Mouse (Mus musculus) thymus, postnatal 14 days (tissue): ENCODE results near the gene Atl2.

ENCODE experiments used
- DNase-seq: peaks from one replicate; pipeline ENCODE4 v3.0.0; 2021

The Atl2 gene

DNA sequence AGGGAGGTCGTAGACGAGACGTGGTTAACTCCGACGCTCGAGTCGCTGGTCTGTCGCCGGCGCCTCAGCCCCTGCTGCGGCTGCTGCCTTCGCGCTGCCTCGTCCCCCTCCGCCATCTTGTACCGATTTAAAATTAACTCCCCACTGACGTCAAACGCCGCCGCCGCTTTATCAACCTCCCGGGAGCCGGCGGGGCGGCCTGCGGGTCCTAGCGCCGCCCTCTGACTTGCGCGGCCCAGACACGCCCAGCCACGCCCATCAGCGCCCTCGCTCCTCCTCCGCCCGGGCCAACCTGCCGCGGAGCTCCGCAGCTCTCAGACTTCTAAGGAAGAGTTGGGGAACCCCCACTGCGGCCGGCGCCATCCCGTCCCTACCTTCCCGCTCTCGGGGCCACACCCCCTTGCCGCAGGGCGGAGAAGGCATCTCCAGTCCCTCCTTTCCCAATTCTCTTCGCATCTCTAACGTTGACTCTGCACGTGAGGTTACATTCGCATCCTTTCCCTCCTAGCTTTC, at the start of gene Atl2:
Gene Atl2, minus strand, starts transcription at position 213 of the 513 bp plus-strand sequence.
- DNase-seq, result peak; percentile 99

DNA sequence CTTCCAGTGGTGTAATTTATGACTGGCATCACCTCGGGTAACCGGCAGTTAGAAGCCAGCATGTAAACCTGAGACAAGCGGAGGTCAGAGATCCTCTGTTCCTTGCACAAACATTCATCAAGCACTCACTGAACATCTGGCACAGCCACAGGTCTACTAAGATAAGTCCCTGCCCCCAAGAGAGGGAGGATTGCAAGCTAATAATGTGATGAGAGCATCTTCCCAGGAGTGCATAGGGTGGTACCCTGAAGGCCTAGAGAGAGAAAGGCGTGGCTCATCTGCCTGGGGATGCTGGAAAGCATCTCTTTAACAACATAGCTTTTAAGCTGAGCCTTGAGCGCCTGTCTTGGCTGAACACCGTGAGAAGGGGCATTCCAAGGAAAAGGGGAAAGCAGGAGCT, 48.9 kb upstream of the Atl2 start:
- no peak for DNase-seq

DNA sequence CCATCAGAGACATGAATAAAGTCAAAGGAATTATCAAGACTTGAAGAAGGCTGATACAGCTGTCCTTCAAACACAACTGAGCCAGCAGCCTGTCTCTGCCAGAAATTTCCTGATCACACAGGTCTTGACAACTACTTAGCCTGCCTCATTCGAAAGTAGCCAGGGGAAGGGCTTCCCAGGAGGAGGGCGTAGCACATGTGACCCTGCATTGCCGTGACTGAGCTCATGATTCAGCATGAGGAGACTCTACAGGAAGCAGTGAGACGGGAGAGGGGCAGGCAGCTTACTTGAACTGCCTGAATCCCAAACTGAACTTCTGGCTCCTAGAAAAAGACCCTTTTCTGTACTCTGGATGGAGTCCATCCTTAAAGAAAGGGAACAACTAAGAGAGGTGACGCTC, 46.5 kb upstream of the Atl2 start:
- no peak for DNase-seq

DNA sequence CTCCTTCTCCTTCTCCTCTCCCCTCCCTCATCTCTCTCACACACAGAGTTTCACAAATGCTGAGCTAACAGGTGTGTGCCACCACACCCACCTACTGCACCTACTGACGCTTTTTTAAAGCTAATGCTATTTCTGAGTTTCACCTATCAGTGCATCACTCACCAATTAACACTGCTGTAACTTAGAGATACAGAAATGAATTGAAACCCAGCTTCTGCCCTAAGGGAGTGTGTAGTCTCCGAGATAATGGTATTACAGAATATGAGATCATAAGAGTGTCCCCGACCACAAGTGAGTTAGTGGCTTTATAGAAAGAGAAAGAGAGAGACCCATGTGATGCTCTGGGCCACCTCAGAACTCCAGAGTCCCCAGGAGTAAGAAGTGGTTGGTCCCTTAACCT, 43.2 kb upstream of the Atl2 start:
- no peak for DNase-seq

DNA sequence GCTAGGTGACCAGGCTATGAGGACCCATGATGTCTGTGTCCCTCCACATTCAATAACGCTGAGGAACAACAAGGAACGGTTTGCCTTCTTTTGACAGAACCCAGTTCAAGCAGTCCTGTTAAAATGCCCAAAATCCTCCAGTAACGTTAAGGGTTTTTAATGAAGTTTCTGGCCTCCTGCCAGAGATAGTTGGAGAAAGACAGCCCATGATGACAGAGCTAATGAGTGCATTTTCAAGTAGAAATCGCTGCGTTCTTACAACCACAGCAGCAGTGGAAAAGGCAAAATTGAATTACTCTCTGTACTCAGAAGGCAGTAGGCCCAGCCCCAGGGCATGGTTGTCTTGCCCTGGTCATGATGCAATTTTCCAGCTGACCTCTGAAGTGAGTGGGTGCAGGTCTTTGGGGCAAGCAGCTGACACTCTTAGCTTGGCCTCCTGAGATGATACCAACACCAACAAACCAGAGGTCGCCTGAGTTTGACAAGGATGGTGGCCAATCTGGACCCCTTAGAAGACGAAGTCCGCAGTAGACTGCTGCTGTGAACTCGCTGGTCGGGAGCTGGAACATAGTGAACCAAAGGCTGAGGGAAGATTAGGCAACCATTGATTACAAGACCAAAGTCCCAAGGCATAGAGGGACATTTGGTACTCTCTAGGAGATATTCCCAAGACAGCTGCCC, 42.1 kb upstream of the Atl2 start:
- DNase-seq, result no peak

DNA sequence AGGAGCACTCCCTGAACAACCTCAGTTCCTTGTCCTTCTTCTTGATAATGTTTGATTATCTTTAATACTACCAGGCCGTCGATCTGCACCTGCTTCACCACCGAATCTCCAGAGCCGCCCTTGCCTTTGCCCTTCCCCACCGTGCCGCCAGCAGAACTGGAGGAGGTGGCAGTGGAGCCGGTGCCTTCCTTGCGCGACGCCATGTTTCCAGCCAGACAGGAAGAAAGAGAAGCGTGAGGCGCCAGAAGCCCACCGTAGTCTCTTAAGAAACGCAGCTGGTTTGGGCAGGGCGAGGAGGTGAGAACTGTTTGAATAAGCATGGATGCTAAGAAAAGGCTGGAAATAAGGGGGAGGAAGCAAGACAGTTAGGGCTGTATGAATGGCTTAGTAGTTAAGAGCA, 38.4 kb upstream of the Atl2 start:
- DNase-seq, result no peak

DNA sequence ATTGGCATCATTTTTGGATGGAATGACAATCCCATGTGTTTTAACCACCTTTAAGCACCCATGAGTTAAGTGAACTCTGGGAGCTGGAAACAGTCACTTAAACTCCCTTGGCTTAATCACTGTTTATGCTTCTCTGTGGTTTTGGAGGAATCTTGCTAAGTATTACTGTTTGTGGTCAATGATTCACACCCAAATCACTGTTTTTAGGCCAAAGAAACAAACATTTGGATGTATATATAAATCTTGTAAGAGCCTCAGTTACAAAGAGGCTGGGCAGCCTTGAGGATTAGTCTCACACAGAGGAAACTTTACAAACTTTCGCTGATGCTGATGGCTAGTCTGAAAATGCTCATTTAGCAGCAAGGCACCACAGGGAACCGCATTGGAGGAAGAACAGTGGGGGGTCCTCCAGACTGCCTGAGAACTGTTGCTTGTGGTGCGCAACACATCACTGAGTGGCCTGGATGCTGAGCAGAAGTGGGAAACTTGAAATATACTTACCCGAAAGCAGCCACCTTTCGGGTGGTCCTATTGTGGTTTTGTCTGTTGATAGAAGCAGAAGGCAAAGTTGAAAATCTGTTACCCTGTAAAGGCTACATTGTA, 36.9 kb upstream of the Atl2 start:
- DNase-seq, result no peak

DNA sequence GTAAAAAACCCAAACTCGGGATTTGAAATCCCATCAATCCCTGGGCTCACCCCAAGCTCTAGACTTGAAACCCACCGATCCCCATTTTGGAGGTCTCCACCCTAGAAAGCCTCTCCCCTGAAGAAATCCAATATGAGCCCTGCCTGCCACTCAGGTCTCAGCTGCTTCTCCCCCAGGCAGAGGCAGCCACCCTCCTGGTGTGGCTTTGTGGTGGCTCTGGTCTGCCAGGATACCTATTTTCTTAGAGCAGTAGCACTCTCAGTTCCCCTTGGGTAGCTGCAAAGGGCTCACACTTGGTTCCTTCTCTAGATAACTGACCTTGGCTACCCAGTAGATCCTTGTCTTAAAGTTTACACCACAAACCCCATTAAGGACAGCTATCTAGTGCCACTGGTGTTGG, 31.2 kb upstream of the Atl2 start:
- DNase-seq, result no peak

DNA sequence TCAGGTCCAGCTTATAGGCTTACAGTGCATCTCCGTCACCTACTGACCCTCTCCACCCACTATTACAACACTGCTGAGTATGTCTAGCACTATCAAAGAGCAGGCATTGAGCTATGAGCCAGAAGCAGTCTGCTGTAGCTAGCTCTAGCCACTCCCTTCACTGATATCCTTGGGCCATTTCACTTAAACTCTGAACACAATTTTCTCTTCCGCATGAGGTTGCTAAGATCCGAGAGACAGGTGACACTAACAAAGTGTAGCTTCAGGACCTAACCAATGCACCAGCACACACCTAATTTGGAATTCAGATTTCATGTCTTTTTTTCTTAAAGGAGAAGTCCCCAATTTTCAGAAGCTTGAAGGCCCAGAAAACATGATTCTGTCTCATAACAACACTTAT, 30.6 kb upstream of the Atl2 start:
- DNase-seq, result no peak

DNA sequence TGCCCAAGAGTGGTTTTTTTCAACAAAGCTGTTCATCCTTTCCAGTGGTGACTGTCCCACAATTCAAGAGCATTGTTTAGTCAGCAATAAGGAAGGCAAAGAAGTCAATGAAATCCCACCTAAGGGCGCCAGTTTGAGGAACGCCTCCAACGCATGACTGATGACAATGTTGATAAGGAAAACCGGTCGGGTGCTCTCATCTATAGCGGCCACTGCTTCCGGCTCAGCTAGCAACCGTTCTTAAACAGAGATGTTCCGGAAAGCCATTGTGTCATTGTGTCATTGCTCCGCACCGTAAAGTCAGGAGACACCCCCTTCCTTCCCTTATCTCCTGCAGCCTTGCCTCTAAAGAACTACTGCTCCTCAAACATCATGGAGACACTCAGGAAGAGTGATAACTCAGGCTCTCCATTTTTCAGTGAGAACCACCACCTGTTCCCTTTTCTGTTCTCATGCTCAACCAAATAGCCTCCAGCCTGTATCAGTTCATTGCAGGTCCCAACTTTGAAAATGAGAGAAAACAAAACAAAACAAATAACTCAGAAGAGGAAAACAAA, 30.0 kb upstream of the Atl2 start:
- no peak for DNase-seq

DNA sequence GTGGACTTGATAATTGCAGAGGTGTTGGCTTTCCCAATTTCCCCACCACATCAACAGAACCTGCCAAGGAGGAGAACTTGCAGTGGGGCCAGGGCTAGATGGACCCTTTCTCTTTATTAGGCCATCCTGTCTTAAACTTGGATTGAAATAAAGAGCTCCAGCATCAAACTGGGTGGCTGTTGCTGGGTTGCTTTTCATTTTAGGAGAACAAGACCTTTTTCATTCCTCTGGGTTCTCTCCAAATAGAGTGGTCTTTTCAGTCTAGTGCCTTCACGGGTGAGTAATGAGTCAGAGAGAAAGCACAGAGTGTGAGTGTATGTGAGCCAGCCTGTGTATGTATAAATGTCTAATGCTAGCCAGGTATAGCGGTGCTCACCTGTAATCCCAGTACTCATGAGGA, 24.4 kb upstream of the Atl2 start:
- no peak for DNase-seq

DNA sequence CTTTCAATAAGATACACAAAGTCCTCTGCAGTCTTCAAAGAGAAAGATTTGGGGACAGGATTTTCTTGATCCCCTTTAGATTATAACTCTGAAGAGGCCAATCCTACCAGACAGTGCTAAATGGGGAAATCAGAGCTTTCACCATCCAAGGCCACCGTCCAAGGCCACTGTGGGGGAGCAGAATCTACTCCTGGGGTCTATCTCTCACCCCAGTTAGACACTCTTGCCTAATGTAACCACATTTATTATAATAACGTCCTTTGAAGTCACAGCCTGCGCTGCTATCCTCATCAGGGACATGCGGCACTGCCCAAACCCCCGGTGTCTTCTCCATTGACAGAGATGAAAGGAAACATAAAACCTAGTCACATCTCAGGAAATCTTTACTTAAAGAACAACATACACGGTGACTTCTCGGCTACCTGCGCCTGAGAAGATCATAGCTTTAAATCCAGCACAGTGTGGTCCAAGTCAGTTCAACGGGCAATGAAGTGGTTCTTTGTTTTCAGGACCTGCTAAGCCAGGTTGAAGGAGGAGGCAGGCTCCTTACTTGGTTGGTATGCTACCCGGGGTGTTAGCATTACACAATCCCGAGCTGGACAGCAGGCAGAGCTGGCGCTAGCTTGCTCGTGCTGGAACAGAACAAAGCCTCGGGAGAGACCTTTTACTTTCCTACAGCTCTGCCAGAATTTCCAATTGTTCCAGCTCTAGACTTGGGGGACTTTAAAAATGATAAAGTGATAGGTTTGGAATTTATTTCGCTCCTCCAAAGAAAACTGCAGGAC, 23.8 kb upstream of the Atl2 start:
- no peak for DNase-seq

DNA sequence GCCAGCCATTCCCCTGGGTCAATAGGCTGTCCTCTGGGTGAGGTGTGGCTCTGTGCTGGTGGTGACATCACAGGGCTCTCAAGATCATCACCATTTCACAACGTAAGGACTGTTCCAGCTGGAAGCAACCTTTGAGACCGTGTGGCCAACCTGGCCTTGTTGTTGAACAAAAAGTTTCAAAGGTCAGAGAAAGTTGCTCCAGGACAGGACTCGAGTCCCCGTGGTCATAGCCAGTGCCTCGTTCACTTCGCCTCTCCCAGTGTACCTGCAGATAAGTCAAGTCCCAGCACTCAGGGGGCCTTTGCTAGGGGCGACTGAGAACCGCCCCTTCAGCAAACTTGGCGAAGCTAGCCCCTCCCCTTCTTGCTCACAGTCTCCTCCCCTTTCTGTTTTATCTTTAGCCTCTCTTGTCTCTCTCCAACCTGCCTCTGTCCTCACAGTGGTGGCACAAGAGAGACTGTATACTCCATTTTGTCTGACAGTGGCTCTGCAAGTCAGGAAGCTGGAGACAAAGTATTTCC, 22.6 kb upstream of the Atl2 start:
- DNase-seq, result peak; percentile 60

DNA sequence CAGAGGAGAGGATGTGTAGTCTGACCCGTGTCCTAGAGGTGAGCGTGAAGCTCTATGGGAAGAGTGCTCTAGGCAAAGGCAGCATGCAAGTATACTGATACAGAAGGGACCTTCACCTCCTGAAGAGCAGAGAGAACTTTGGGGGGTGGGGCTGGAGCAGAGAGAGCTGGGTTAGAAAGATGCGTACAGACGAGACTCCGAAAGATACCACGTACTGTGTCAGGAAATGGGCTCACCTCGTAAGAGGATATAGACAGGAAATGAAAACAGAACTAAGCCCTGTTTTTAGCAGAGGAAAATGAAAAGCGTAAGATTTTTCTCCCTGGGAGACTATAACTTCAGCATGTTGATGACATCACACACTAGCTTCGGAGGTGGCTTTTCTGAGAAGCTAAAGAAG, 21.1 kb upstream of the Atl2 start:
- peak; percentile 63 for DNase-seq

DNA sequence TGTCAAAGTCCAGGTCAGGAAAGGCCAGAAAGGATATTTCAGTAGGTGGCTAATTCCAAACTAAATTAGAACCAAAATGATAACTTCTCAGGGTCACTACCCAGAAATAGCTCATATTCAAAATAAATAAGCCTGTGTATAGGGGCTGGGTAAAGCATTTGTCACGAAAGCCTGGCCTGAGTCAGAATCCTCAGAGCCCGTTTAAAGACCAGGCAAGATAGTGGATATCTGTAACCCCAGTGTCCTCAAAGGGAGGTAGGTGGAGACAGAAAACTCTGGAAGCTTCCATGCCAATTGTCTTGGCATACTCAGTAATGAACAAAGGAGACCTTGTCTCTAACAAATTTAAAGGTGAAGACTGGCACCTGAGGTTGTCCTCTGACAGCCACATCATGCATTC, 16.3 kb upstream of the Atl2 start:
- no peak for DNase-seq

DNA sequence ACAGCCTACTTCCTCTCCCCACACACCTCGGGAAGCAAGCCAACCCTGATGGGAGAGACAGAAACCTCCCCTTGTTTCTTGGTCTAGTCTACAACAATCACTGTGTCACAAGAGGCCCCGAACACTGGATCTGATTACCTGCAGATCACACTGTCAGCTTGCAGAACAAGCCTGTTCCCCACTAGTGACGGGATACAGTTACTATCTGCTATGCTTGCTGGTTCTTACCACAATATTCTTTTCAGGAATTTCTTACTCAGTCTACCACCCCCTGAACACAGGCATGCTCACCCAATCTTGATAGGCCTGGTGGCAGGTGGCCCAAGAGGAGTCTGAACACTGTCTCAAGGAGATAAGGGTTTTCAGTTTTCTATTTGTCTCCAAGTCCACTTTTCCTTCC, 15.8 kb upstream of the Atl2 start:
- no peak for DNase-seq

DNA sequence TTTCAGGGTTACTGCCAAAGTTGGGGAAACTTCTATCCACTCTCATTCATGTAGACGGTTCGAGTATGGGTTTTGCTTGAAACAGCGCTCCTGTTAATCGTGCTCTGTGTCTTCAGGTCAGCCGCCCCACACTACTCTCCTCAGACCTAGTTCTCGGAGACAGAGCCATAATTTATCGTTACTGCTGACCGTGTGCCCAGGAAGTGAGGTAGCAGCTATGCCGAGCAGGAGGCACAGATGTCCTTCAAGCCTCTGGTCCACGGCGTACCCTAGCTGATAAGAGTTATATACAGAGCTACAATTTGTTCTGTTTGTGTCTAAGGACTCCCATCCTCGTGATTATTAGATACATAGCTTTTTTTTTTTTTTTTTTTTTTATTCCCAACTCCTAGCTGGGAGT, 13.6 kb upstream of the Atl2 start:
- DNase-seq, result no peak

DNA sequence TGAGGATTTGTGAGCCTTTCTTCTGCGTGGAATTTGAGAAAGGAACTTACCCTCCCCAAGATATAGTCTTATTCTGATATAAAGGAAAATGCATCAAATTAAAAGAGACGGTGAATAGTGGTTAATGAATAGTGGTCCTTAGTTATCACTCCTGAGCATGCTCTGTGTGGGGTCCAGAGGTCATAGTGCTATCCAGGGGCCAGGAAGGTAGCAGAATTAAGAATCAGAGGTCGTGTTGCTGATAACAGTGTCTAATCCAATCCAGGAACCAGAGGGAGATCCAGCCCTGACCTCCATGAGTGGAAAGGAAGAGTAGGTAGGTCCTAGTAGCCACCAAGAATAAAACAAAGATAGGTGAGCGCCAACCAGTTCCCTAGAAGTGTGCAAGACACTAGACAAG, 11.8 kb upstream of the Atl2 start:
- DNase-seq, result no peak

DNA sequence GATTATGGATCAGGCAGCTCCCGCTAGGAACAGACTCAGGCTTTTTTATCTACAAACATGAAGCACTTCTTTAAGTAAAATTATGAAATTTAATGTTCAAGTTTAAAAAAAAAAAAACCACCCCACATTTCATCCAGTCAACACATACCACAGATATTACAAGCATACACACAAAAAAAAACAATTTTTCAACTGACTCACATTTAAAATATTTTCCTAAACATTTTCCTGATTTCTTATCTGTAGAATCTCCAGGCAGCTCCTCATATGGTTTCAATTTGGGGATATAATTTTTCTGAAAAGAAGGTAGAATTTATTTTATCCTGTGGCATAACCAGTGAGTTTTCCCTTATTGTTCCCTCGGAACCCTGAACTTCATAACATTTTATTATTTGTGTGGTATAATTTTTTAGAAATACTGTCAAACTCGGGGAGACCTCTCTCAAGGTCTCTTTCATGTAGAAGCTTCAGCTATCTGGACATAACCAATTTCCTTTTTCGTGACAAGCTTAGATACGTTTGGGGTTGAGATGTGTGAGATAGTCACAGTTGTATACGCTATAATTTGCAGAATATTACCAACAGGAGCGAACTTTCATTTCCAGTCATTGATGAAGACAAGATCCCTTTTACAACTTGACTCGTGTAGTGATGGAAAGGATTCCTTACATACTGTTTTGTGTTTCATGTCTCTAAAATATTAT, 11.0 kb upstream of the Atl2 start:
- no peak for DNase-seq

DNA sequence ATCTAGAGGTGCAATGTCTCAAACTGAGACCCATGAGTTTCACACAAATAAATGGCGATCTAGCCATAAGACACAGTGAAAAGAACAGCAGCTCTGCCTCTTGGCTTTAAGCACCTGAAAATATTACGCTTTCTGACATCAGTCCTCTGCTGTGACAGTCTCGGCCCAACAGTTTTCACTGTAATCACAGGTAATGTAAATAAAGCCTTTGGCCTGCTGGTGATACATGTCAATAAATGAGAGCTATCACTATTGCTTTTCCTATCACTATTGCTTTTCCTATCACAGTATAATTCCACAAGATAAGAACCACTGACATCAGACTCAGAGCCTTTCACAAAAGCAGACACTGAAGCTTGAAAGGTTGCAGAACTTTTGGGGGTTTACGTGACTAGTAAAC, 8.7 kb upstream of the Atl2 start:
- DNase-seq, result no peak

DNA sequence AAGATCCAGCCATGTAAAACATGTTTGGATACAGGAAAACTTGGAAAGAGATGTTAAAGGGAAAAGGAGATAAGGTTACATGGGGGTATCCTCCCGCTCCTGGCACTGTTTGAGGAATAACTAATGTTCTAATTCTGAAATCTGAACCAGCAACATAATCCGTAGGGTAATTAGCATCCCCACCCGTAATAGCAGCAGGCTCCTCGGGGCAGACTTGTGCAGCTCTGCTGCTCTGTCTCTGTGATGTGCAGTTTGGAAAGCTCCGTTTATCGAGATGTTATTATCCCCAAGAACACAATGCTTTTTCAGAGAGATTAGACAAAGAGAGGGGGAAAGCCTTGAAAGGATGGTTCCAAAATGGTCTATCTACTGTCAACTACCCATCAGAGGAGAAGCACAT, 5.3 kb upstream of the Atl2 start:
- DNase-seq, result no peak

DNA sequence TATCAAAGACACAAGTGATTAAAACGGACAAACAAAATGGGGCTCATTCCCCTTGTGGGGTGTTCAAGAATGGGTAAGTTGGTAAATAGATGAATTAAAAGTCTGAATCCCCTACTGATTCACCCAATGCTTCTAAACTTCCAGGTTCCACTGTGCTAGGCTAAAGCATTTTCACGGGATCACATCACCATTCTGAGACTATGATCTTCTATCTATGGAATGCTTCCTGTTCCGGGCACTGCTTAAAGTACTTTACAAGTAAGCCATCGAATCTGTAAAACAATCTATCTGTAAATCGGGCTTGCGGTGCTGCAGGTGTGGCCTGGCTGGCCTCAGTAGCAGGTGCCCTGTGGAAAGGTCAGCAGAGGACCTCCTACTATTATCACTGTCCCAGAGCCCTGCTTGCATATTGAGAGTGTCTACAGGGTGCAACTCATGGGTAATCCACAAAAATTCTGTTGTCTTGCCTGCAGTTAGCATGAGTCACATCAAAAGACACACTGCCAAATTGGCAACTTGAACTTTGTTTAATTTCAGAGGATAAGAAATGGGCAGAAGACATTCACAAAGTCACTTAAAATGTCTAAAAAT, 2.3 kb upstream of the Atl2 start:
- no peak for DNase-seq

DNA sequence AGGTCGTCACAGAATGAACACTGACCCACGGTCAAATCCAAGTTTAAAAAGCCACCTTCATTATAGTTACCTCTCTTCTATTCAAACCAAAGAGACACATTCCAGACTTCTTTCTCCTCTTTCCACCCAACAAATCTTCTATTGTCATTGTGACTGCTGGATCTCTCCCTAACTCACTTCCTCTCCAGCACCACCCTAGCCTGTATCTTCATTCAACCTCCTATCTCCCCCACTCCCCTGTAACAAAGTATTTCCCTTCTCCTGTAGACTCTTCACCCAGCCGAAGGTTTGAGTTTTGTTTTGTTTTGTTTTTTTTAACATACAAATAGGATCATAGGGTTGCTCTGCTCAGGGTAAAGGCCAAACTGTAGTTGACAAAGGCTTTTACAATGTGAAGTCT, 1.7 kb upstream of the Atl2 start:
- DNase-seq, result no peak
